Mouse (Mus musculus) testis, adult 2 months (tissue): Measurements from ENCODE around the gene Kif16b. TPM values are rescaled to one million over a fixed set of nuclear protein-coding genes. Genes with fewer than 3 reads are reported as not detected.

Experiments
- H3K27ac ChIP-seq: fragments of 200-500 bp; 2 replicates; pipeline ENCODE4 v1.5.1; 2012; ENCODE audit warnings: low read depth, low read length; ENCODE audit not compliant: control insufficient read depth, insufficient read depth
- H3K27me3 ChIP-seq: fragments of 200-500 bp; 2 replicates; pipeline ENCODE4 v1.6.1; 2012; ENCODE audit warnings: mild to moderate bottlenecking, low read length, moderate library complexity; ENCODE audit not compliant: control insufficient read depth, insufficient read depth
- H3K36me3 ChIP-seq: fragments of 200-500 bp; 2 replicates; pipeline ENCODE4 v1.6.1; 2012; ENCODE audit warnings: mild to moderate bottlenecking, low read length; ENCODE audit not compliant: control insufficient read depth, insufficient read depth
- H3K4me1 ChIP-seq: fragments of 200-500 bp; 2 replicates; pipeline ENCODE4 v1.6.1; 2012; ENCODE audit warnings: low read length; ENCODE audit not compliant: control insufficient read depth, insufficient read depth
- H3K4me3 ChIP-seq: fragments of 200-500 bp; 2 replicates; pipeline ENCODE4 v1.5.1; 2012; ENCODE audit warnings: low read depth, mild to moderate bottlenecking, low read length, moderate library complexity, mixed read lengths; ENCODE audit not compliant: control insufficient read depth
- CTCF ChIP-seq: fragments of 200-500 bp; IDR thresholded peaks from 2 replicates; pipeline ENCODE4 v1.5.1; 2012; ENCODE audit warnings: low read depth, mild to moderate bottlenecking, inconsistent platforms, low read length, moderate library complexity; ENCODE audit not compliant: control insufficient read depth, insufficient read depth, insufficient replicate concordance
- POLR2A ChIP-seq: fragments of 200-500 bp; IDR thresholded peaks from 2 replicates; pipeline ENCODE4 v1.6.1; 2012; ENCODE audit warnings: low read depth, mild to moderate bottlenecking, inconsistent platforms, low read length, moderate library complexity; ENCODE audit not compliant: control insufficient read depth
- polyA plus RNA-seq: library from polyadenylated mRNA; depleted of rRNA; stranded (reverse); fragments of >200 nt; gene quantifications from 2 replicates; pipeline ENCODE4 v1.2.3, GENCODE M21; 2012

The Kif16b gene
- polyA plus RNA-seq, 1 experiment = 11.9 TPM

DNA sequence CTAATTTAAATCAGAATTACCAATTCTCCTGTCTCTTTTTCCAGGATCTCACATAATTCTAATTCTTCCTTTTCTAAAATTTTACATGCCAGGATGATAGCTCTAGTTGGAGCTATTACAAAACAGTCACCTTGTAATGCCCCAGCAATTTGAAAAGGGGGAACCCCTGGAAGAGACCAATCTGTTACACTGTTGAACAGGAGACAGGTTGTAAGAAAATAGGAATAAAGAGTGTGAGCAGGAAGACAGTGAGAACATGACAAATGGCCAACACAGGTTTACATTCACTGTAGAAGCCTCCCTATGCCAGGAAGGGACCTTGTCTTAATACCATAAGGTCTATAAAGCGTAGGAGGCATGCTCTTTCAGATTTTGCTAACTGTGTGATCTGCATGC, 206.4 kb downstream of the Kif16b start:
- no peak for TF ChIP-seq CTCF
- TF ChIP-seq POLR2A = no peak
- no peak overlapping the region for H3K4me3 ChIP-seq
- H3K36me3 ChIP-seq = no peaks in the 10 kb centered on the region
- no peak overlapping the region for H3K27ac ChIP-seq
- H3K27me3 ChIP-seq = no peaks in the 10 kb centered on the region
- no peaks in the 10 kb centered on the region for H3K4me1 ChIP-seq

DNA sequence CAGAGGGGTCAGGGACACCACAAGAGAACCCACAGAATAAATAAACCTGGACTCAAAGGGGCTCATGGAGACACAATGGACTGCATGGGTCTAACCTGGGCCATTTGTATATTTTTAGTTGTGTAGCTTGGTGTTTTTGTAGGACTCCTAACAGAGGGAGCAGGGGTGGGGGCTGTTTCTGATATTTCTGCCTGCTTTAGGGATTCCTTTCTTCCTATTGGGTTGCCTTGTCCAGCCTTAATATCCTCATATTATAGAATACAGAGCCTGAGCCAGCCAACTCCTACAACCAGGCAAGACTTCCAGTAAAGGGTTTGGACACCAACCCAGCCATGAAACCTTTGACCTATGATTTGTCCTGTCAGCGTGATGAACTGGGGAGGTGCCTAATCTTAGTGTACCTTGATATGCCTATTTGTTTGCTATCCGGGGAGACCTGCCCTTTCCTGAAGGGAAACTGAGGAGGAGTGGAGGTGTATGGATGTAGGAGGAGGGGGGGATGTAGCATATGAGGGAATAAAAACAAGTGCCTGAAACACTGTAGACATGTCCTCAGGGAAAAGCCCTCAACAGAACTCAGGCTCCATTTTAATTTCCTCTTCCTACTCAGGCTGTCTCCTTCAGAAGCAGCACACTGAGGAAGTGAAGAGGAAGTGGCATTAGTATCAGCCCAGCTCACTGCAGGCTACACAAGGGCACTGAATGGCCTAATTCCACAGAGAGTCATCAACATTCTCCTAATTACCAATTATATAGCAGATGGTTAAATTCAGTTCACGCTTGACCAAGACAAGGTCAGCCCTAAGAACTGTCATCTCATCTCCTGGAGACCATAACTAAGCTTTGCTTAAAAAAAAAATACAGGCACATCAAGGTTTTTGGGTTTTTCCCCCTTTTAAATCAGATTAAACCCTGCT, 207.1 kb downstream of the Kif16b start:
- Histone ChIP-seq H3K36me3 (no peaks in the 10 kb centered on the region), H3K27ac (no peak overlapping the region), H3K27me3 (no peaks in the 10 kb centered on the region), H3K4me1 (no peaks in the 10 kb centered on the region), H3K4me3 (no peak overlapping the region)
- TF ChIP-seq POLR2A (no peak), CTCF (no peak)

DNA sequence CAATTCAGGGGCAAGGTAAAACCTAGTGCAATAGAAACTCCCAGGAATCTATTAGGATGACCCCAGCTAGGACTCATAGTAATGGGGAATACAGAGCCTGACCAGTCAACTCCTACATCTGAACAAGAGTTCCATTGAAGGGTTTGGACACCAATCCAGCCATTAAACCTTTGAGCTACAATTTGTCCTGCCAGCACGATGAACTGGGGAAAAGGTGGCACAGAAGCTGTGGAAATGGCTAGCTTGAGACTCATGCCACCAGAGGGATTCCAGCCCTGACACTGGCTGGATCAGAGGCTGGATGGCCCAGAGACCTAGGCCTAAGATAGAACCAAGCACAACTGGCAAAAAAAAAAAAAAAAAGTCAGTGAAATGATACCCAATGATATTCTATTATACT, 207.9 kb downstream of the Kif16b start:
- H3K36me3 ChIP-seq = no peaks in the 10 kb centered on the region
- no peak overlapping the region for H3K27ac ChIP-seq
- no peaks in the 10 kb centered on the region for H3K4me1 ChIP-seq
- TF ChIP-seq POLR2A = no peak
- TF ChIP-seq CTCF = no peak
- H3K4me3 ChIP-seq = no peak overlapping the region
- no peaks in the 10 kb centered on the region for H3K27me3 ChIP-seq

DNA sequence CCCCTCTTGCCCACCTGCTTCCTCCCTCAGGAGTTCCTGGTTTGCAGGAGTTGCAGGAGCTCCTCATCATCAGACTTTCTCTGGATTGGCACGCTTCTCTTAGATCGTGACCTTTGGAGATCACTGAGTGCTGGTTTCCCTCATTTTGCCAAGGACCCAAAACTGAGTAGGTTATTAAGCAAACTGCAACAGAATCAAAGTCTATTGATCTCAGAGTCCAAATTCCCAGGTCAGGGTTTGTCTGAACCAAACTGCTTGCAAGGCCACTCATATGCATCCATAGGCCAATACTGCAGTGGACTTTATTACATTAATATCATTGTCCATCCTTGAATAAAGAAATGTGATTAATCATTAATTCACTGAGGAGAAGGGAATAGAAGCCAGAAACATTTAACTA, 211.8 kb downstream of the Kif16b start:
- H3K4me1 ChIP-seq = no peaks in the 10 kb centered on the region
- H3K27me3 ChIP-seq = no peaks in the 10 kb centered on the region
- H3K4me3 ChIP-seq = no peak overlapping the region
- TF ChIP-seq CTCF (no peak), POLR2A (no peak)
- no peaks in the 10 kb centered on the region for H3K36me3 ChIP-seq
- no peak overlapping the region for H3K27ac ChIP-seq

DNA sequence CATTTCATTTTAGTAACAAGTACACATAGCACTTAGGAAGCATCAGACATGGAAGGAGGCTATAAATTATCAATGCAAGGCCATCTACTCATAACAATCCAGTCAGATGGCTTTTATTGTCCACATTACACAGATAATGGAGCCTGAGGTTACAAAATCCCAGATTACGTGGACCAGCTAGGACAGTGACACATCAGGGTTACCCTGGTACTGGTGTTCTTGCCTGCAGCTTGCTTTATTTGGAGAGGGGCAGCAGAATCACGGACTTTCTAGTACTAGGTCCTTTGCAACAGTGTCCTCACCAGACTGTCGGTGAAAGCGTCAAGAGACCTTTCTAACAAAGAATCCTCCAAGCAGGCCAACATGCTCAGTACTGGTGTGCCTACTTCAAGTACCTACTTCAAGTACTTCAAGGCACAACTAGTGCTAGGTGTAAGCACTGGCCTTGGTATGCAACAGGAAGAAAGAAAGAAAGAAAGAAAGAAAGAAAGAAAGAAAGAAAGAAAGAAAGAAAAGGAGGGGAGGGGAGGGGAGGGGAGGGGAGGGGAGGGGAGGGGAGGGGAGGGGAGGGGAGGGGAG, 213.3 kb downstream of the Kif16b start:
- H3K27ac ChIP-seq = no peak overlapping the region
- H3K27me3 ChIP-seq = no peaks in the 10 kb centered on the region
- H3K36me3 ChIP-seq = no peaks in the 10 kb centered on the region
- TF ChIP-seq POLR2A (no peak), CTCF (no peak)
- no peaks in the 10 kb centered on the region for H3K4me1 ChIP-seq
- H3K4me3 ChIP-seq = no peak overlapping the region

DNA sequence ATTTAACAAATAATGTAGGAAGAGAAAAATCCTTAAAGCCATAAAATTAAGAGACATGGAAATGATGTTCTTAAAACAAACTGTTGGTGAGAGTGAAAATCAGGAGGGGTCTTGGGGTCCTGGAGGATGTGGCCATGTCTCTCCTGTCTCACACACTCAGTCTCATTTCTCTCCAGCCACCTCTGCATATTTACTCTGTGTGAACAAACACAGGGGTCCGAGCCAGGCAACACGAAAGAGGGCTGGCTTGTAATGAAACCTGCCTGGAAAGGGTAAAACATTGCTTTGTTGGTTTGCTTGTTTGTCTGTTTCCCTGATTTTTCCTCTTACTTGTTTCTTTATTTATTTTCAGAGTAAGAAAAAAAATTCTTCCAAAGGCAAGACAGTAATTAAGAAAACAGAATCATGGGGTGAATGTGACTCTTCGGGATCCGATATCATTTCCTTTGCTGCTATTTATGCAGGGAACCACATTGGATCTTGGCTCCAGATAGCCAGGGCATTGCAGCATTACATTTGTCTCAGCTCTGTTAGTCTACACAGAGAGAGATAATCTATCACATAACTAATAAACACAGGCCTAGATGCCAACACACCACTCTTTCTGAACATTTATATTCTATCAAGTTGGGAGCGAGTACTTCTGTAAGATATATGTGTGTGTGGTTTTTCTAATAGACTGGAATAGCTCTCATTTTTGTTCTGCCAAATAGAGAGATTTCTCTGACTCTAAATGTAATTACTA, 218.2 kb downstream of the Kif16b start:
- no peak overlapping the region for H3K4me3 ChIP-seq
- H3K4me1 ChIP-seq = no peaks in the 10 kb centered on the region
- H3K36me3 ChIP-seq = no peaks in the 10 kb centered on the region
- H3K27me3 ChIP-seq = no peaks in the 10 kb centered on the region
- TF ChIP-seq CTCF (no peak), POLR2A (no peak)
- no peak overlapping the region for H3K27ac ChIP-seq

DNA sequence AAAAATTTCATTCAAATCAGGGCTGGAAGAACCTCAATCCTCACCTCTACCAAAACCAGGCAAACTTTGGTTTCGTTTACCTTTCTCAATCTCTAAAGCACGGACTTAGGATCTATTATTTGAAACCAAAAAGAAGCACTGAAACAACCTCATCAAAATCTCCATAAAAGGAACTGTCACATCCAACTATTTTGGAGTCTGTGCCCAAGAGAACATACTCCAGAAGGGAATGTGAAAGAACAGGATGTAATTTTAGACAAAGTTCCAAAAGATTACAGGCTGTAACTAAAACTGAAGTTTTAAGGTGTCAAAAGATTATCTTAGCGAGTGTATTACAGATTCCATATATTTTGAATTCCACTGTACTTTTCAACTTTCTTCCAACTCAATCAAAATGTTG, 232.9 kb downstream of the Kif16b start:
- H3K4me1 ChIP-seq = no peaks in the 10 kb centered on the region
- H3K4me3 ChIP-seq = no peak overlapping the region
- H3K27ac ChIP-seq = no peak overlapping the region
- no peaks in the 10 kb centered on the region for H3K27me3 ChIP-seq
- H3K36me3 ChIP-seq = no peaks in the 10 kb centered on the region
- TF ChIP-seq POLR2A (no peak), CTCF (no peak)
